Mouse (Mus musculus): ENCODE results near the gene Krt25. TPM values are rescaled to one million over a fixed set of nuclear protein-coding genes. Genes with fewer than 3 reads are reported as not detected.

Krt25 gene
- polyA plus RNA-seq, 1 experiment from 2014 or later: not detected

DNA sequence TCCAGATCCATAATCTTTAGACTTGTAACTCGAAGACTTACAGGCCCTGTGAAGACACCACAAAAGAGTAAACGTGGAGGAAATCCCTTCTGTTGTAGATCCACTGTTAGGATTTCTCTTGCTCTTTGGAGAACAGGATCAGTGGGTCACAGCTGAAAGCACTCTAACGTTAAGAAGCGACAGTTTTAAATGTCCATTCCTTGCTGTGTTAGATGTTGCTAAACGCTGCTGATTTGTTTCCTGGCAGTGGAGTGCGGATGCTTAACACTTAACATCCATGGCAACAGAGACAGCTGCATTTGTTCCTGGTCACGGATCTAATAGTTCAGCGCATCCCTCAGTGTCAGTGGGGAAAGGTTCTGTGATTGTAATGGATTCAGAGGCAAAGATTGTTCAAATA, 6.2 kb downstream of the Krt25 start:
- Histone ChIP-seq H3K9me3 (no peaks in the 10 kb centered on the region), H3K36me3 (no peaks in the 10 kb centered on the region), H3K27me3 (ENCODE audit: insufficient read depth, poor library complexity, severe bottlenecking) (no peaks in the 10 kb centered on the region), H3K27ac (no peak overlapping the region), H3K4me1 (no peaks in the 10 kb centered on the region), H3K4me3 (no peak overlapping the region)
- no peak for DNase-seq (ENCODE audit: low spot score)
- 73% methylated on average over 8 of the region's 8 CpGs for WGBS

GRCm38 (mm10) chr11:99314594-99314993, 8.2 kb downstream of the Krt25 start:
- no peaks in the 10 kb centered on the region for H3K27me3 ChIP-seq (ENCODE audit: insufficient read depth, poor library complexity, severe bottlenecking)
- no peaks in the 10 kb centered on the region for H3K4me1 ChIP-seq
- no peaks in the 10 kb centered on the region for H3K9me3 ChIP-seq
- 81% methylated on average over 2 of the region's 2 CpGs for WGBS
- H3K27ac ChIP-seq: no peak overlapping the region
- DNase-seq (ENCODE audit: low spot score): no peak
- no peak overlapping the region for H3K4me3 ChIP-seq
- no peaks in the 10 kb centered on the region for H3K36me3 ChIP-seq

DNA sequence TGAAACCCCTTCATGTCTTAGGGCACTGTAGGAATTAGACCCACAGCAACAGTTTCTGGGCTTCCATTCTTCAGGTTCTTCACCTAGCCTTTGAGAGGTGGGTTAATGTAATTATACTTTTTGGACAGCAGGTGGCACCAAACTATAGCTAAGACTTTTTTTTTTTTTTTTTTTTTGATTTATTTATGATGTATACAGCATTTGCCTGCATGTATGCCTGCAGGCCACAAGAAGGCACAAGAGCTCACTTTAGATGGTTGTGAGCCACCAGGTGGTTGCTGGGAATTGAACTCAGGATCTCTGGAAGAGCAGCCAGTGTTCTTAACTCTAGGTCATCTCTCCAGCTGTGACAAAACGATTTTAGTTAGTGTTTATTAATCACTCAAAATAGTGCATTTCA, 11.9 kb downstream of the Krt25 start:
- no peak overlapping the region for H3K4me3 ChIP-seq
- no peaks in the 10 kb centered on the region for H3K4me1 ChIP-seq
- no peaks in the 10 kb centered on the region for H3K27me3 ChIP-seq (ENCODE audit: insufficient read depth, poor library complexity, severe bottlenecking)
- WGBS: 76% methylated on average over 1 of the region's 1 CpGs
- no peaks in the 10 kb centered on the region for H3K9me3 ChIP-seq
- H3K27ac ChIP-seq: no peak overlapping the region
- no peak for DNase-seq (ENCODE audit: low spot score)
- H3K36me3 ChIP-seq: no peaks in the 10 kb centered on the region

DNA sequence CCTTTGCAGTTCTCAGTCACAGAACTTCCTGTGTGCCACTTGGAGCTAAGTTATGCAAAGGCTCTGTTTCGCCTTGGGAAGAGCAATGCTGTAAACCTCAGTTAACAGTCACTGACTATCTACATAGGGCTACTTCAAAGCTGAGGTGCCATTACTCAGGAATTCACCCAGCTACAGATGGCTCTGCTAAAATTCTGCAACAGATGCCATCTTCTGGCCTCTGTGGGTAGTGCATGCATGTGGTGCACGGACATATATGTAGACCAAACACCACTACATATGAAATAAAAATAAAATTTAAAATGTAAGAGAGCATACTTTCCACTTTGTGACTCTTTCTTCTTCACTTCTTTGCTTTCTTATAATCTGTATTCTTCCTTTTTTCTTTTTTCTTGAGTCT, 15.2 kb downstream of the Krt25 start:
- no peak for DNase-seq (ENCODE audit: low spot score)
- no peak overlapping the region for H3K27ac ChIP-seq
- no peaks in the 10 kb centered on the region for H3K9me3 ChIP-seq
- no peaks in the 10 kb centered on the region for H3K4me1 ChIP-seq
- WGBS: 31% methylated on average over 2 of the region's 2 CpGs
- H3K4me3 ChIP-seq: no peak overlapping the region
- no peaks in the 10 kb centered on the region for H3K27me3 ChIP-seq (ENCODE audit: insufficient read depth, poor library complexity, severe bottlenecking)
- no peaks in the 10 kb centered on the region for H3K36me3 ChIP-seq

DNA sequence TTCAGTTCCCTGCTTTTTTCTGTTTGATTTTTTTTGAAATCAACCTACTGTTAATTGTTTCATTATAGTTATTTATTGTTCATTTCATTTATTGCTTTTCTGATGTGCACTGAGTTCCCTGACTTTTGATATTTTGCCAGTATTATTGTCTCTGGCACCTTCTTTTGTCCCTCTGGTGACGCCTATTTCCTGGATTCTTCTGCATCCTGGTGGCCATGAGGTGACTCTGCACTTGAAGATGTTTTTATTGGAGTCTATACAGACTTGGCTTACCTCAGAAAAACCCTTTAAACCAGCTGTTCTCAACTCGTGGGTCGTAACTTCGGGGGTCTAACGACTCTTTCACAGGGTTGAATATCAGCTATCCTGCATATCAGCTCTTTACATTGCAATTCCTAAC, 27.7 kb downstream of the Krt25 start:
- Histone ChIP-seq H3K4me1 (no peaks in the 10 kb centered on the region), H3K27ac (no peak overlapping the region), H3K4me3 (no peak overlapping the region), H3K9me3 (no peaks in the 10 kb centered on the region), H3K36me3 (no peaks in the 10 kb centered on the region), H3K27me3 (ENCODE audit: insufficient read depth, poor library complexity, severe bottlenecking) (peaks cover 5% of the 10 kb centered on the region; the same call in 1 of the 2 replicates)
- WGBS: 54% methylated on average over 5 of the region's 5 CpGs
- DNase-seq (ENCODE audit: low spot score): no peak

GRCm38 (mm10) chr11:99292846-99293245, 29.9 kb downstream of the Krt25 start:
- 54% methylated on average over 5 of the region's 5 CpGs for WGBS
- Histone ChIP-seq H3K9me3 (no peaks in the 10 kb centered on the region), H3K27me3 (ENCODE audit: insufficient read depth, poor library complexity, severe bottlenecking) (peaks cover 5% of the 10 kb centered on the region; the same call in 1 of the 2 replicates), H3K27ac (no peak overlapping the region), H3K4me1 (no peaks in the 10 kb centered on the region), H3K4me3 (no peak overlapping the region), H3K36me3 (no peaks in the 10 kb centered on the region)
- DNase-seq (ENCODE audit: low spot score): no peak

DNA sequence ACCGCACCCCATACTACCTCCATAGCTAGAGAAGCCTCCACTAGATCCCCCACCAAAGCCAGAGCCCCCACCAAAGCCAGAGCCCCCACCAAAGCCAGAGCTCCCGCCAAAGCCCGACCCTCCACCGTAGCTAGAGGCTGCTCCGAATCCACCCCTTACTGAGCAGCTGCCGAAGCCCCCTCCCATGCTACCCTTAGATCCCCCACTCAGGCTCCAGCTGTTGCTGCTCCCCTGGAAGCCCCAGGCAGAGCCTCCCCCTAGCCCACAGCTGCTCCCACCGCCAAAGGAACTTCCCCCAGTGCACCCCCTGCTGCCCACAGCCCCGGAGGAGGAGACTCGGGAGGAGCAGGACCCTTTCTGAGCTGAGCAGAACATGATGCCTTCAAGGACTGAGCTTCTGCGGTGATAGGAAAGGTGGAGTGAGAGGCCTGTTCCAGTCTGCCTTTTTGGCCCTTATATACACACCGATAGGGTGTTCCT, 37.9 kb downstream of the Krt25 start, which contains the start of gene Krt24:
Gene Krt24, minus strand, starts transcription at position 430 of the 480 bp plus-strand sequence.
- peaks cover 8% of the 10 kb centered on the region; the same call in 1 of the 2 replicates for H3K4me1 ChIP-seq
- H3K27ac ChIP-seq: no peak within 1 kb of the TSS
- H3K27me3 ChIP-seq (ENCODE audit: insufficient read depth, poor library complexity, severe bottlenecking): peaks cover 10% of the 10 kb centered on the region
- DNase-seq (ENCODE audit: low spot score): no peak
- no peak within 1 kb of the TSS for H3K4me3 ChIP-seq
- no peaks in the 10 kb centered on the region for H3K36me3 ChIP-seq
- no peaks in the 10 kb centered on the region for H3K9me3 ChIP-seq
- 34% methylated on average over 11 of the region's 11 CpGs for WGBS

DNA sequence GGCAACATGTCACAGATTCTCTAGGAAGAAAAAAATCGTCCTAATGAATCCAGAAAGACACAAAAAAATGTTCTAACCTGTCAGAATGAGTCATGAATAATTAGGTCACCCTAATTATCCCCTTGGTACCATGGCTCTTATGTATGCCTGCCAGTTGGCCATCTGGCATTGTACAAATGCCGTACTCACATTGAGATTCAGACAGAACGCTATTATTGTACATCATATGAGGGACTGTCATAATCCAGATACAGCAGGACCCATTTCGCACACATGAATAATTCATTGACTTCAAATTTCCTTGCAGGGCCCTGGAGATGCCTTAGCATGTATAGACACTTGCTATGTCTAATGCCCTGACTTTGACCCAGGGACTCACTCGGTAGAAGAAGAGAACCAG, 38.7 kb downstream of the Krt25 start:
- Histone ChIP-seq H3K4me3 (no peak overlapping the region), H3K36me3 (no peaks in the 10 kb centered on the region), H3K27me3 (ENCODE audit: insufficient read depth, poor library complexity, severe bottlenecking) (peaks cover 10% of the 10 kb centered on the region), H3K9me3 (no peaks in the 10 kb centered on the region), H3K4me1 (peaks cover 8% of the 10 kb centered on the region; the same call in 1 of the 2 replicates), H3K27ac (no peak overlapping the region)
- 82% methylated on average over 5 of the region's 5 CpGs for WGBS
- DNase-seq (ENCODE audit: low spot score): no peak

- peaks cover 8% of the 10 kb centered on the region; the same call in 1 of the 2 replicates for H3K4me1 ChIP-seq
- WGBS: 50% methylated on average over 4 of the region's 4 CpGs
- H3K27me3 ChIP-seq (ENCODE audit: insufficient read depth, poor library complexity, severe bottlenecking): peaks cover 10% of the 10 kb centered on the region
- H3K4me3 ChIP-seq: no peak overlapping the region
- no peaks in the 10 kb centered on the region for H3K9me3 ChIP-seq
- H3K36me3 ChIP-seq: no peaks in the 10 kb centered on the region
- DNase-seq (ENCODE audit: low spot score): no peak
- no peak overlapping the region for H3K27ac ChIP-seq
Observed at GRCm38 (mm10) chr11:99283334-99283733, 39.4 kb downstream of the Krt25 start.

- Histone ChIP-seq H3K36me3 (no peaks in the 10 kb centered on the region), H3K27me3 (ENCODE audit: insufficient read depth, poor library complexity, severe bottlenecking) (peaks cover 10% of the 10 kb centered on the region), H3K27ac (no peak overlapping the region), H3K4me3 (no peak overlapping the region), H3K4me1 (peaks cover 8% of the 10 kb centered on the region; the same call in 1 of the 2 replicates), H3K9me3 (no peaks in the 10 kb centered on the region)
- DNase-seq (ENCODE audit: low spot score): no peak
- WGBS: 58% methylated on average over 9 of the region's 9 CpGs
Observed at GRCm38 (mm10) chr11:99281116-99281515, 41.6 kb downstream of the Krt25 start.

GRCm38 (mm10) chr11:99279986-99280385, 42.8 kb downstream of the Krt25 start:
- Histone ChIP-seq H3K4me3 (no peak overlapping the region), H3K9me3 (no peaks in the 10 kb centered on the region), H3K36me3 (no peaks in the 10 kb centered on the region), H3K27ac (no peak overlapping the region), H3K4me1 (peaks cover 15% of the 10 kb centered on the region; the same call in 1 of the 2 replicates), H3K27me3 (ENCODE audit: insufficient read depth, poor library complexity, severe bottlenecking) (peaks cover 9% of the 10 kb centered on the region)
- no peak for DNase-seq (ENCODE audit: low spot score)
- 81% methylated on average over 5 of the region's 5 CpGs for WGBS

GRCm38 (mm10) chr11:99276786-99277185, 46.0 kb downstream of the Krt25 start:
- 64% methylated on average over 7 of the region's 7 CpGs for WGBS
- Histone ChIP-seq H3K27ac (no peak overlapping the region), H3K36me3 (no peaks in the 10 kb centered on the region), H3K27me3 (ENCODE audit: insufficient read depth, poor library complexity, severe bottlenecking) (no peaks in the 10 kb centered on the region), H3K4me3 (no peak overlapping the region), H3K9me3 (no peaks in the 10 kb centered on the region), H3K4me1 (peaks cover 11% of the 10 kb centered on the region; the same call in 1 of the 2 replicates)
- no peak for DNase-seq (ENCODE audit: low spot score)

GRCm38 (mm10) chr11:99275624-99276023, 47.1 kb downstream of the Krt25 start:
- H3K36me3 ChIP-seq: no peaks in the 10 kb centered on the region
- no peaks in the 10 kb centered on the region for H3K27me3 ChIP-seq (ENCODE audit: insufficient read depth, poor library complexity, severe bottlenecking)
- no peak overlapping the region for H3K27ac ChIP-seq
- H3K4me1 ChIP-seq: peaks cover 8% of the 10 kb centered on the region; the same call in 1 of the 2 replicates
- H3K9me3 ChIP-seq: no peaks in the 10 kb centered on the region
- no peak for DNase-seq (ENCODE audit: low spot score)
- H3K4me3 ChIP-seq: no peak overlapping the region
- 72% methylated on average over 6 of the region's 6 CpGs for WGBS

- no peak for DNase-seq (ENCODE audit: low spot score)
- 85% methylated on average over 4 of the region's 4 CpGs for WGBS
Observed at GRCm38 (mm10) chr11:99272721-99273120, 50.0 kb downstream of the Krt25 start.

More at GRCm38 (mm10) chr11:99272721-99273120, 50.0 kb downstream of the Krt25 start:
- peaks cover 8% of the 10 kb centered on the region; the same call in 1 of the 2 replicates for H3K4me1 ChIP-seq
- H3K27me3 ChIP-seq (ENCODE audit: insufficient read depth, poor library complexity, severe bottlenecking): no peaks in the 10 kb centered on the region
- no peaks in the 10 kb centered on the region for H3K36me3 ChIP-seq
- H3K4me3 ChIP-seq: no peak overlapping the region
- no peak overlapping the region for H3K27ac ChIP-seq
- H3K9me3 ChIP-seq: no peaks in the 10 kb centered on the region
